Mouse (Mus musculus): ENCODE data around the gene Gm47841. TPM values are rescaled to one million over a fixed set of nuclear protein-coding genes. Genes with fewer than 3 reads are reported as not detected.
A peak's percentile ranks its signal among the peaks of the same experiment; 100 is the strongest.

Gm47841 gene
- total RNA-seq, 2 experiments from 2014 or later: not detected

DNA sequence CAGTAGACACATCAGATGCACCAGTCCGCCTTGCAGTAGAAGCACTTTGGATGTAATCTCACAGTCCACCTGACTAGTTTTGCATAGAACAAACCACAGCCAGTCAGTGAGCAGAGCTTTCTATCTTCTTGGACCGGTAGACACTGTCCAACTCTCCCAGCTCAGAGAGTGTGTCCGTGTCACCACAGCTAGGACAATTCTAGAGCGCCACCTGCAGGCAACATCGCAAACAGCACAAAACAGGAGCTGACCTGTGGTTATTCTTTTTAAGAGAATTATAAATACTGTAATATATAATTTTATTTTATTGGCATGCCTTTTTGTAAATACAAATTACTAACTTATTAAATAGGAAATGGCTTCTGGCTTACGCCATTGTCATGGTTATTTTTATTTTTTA is 4.6 kb downstream of the Gm47841 start:
- peak; percentile 61 for DNase-seq

GRCm38 (mm10) chr15:101041966-101042365 is 5.2 kb downstream of the Gm47841 start:
- DNase-seq: no peak

DNA sequence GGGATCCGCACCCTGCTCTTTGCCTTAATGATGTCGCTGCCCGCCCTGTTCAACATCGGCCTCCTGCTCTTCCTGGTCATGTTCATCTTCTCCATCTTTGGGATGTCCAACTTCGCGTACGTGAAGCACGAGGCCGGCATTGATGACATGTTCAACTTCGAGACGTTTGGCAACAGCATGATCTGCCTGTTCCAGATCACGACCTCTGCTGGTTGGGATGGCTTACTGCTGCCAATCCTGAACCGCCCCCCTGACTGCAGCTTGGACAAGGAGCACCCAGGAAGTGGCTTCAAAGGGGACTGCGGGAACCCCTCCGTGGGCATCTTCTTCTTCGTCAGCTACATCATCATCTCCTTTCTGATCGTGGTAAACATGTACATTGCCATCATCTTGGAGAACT is 7.5 kb downstream of the Gm47841 start:
- no peak for DNase-seq

DNA sequence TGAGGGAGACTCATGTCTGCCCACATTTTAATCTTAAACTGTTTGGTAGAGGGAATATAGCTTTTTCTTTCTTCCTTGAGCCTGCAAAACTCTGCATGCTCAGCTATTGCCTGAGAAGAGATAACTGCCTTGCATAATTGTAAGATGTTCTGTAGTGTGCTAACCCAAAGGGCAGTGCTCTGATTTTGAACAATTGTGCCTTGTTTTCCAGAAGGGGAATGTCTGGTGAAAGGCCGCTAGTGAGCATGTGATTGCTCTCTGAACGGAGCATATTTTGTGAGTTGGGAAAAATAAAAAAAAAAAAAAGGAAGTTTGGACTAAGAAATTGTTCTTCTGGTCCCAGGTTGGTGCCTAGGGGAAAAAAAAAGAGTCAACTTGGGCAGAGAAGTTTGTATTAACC is 18.2 kb downstream of the Gm47841 start:
- DNase-seq: no peak

DNA sequence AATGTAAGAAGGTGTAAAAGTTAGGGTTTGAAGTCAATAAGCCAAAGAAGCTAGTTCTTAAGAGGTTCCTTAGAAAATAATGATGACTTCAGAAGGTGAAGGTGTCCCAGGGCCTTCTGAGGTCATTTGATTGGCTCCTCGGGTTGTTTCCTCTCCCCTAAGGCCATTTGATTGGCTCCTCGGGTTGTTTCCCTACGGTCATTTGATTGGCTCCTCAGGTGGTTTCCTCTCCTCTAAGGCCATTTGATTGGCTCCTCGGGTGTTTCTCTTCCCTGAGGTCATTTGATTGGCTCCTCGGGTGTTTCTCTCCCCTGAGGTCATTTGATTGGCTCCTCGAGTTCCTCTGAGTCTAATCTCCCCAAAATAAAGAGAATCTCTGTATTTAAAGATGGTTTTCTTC is 35.8 kb downstream of the Gm47841 start:
- DNase-seq: no peak

- DNase-seq: no peak
These were observed 38.7 kb downstream of the Gm47841 start for GRCm38 (mm10) chr15:101008386-101009010.

DNA sequence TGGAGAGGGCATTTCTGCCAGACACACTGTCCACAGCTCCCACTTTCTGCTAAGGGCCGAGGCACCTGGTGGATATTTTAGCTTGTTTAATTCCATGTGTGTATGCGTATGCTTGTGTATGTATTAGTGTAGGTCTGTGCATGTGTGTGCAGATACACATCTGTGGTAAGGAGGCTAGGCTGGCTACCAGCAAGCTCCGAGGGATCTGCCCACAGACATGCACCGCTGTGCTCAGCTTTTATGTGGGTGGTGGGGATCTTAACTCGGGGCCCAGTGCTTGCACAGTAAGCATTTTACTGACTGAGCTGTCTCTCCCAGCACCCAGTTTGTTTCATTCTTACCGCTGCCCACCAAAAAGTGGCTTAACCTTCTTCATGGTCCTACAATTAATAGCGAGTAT is 40.0 kb downstream of the Gm47841 start:
- no peak for DNase-seq

GRCm38 (mm10) chr15:101006251-101007040 is 40.8 kb downstream of the Gm47841 start:
- DNase-seq: peak; percentile 19

DNA sequence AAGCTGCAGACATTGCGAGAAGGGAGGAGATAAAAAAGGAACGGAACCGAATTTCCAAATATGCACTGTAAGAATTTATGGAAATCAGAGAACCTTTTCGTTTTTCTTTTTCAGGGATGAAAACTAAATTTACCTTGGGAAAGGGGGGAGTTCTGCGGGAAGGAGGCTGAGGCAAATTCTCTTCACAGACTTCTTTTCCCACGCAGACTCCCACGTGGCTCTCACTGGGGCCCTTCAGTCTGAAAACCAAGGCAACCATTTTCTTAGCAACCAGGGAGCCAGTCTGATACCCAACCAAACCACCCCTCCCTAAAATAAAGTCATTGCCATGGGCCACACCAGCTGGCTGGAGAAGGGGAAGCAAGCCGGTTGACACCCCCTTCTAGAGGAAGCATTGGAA is 41.5 kb downstream of the Gm47841 start:
- no peak for DNase-seq

- DNase-seq: no peak
These were observed 42.7 kb downstream of the Gm47841 start for GRCm38 (mm10) chr15:101004538-101004937.

GRCm38 (mm10) chr15:101002466-101002865 is 44.7 kb downstream of the Gm47841 start:
- DNase-seq: no peak

DNA sequence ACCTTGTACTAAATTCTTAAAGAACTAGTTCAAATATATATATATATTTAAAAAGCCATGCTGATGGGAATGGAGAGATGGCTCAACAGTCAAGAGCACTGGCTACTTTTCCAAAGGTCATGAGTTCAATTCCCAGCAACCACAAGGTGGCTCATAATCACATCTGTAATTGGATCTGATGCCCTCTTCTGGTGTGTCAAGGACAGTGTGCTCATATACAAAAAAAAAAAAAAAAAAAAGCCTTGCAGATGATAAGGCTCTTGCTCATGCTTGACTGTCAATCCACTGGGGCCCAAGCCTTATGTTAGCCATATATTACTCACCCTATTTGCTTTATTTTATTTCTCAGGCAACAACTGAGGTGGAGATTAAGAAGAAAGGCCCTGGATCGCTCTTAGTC is 45.5 kb downstream of the Gm47841 start:
- DNase-seq: no peak

DNA sequence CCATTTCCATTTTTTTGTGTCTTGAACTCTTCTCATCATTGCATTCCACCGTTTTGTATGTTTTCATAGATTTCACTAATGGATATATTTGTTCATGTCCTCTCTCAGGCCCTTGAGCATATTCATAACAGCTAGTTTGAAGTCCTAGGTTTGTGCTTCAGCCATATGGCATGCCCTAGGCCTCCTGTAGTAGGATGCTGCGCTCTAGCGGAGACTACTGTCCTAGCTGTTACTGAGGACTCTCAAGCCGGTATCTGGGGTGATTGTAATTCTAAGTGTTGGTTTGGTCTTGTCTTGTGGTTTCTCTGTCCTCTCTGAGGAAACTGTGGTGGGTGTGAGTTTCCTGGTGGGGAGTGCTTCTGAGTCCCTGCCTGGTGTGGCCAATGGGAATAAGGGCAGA is 50.1 kb downstream of the Gm47841 start:
- peak; percentile 26 for DNase-seq

Other genes starting within 250 kb of the Gm47841 start
- gene Scn8a, start 177.5 kb downstream of the Gm47841 start, total RNA-seq (2021): under 1 TPM; 0.72 to 0.92 TPM
- 1 to 10 TPM; 1.9 to 3.4 TPM for gene Fignl2, start 31.2 kb upstream of the Gm47841 start, total RNA-seq (2021)
- not detected for gene Ankrd33, start 68.4 kb upstream of the Gm47841 start, total RNA-seq (2021)
- 10 to 100 TPM; 15.1 to 18.2 TPM for gene Acvrl1, start 81.1 kb upstream of the Gm47841 start, total RNA-seq (2021)
- 10 to 100 TPM; 21.7 to 22.4 TPM for gene Acvr1b, start 126.7 kb upstream of the Gm47841 start, total RNA-seq (2021)
- 10 to 100 TPM in 1 of 2 experiments, 1 to 10 TPM in 1; 9.0 to 11.5 TPM for gene Grasp, start 176.8 kb upstream of the Gm47841 start, total RNA-seq (2021)
- gene Nr4a1, start 206.9 kb upstream of the Gm47841 start, total RNA-seq (2021): 10 to 100 TPM; 22.5 to 23.1 TPM
- 10 to 100 TPM; 24.4 to 27.2 TPM for gene Atg101, start 236.9 kb upstream of the Gm47841 start, total RNA-seq (2021)
- gene 6030408B16Rik, start 245.8 kb upstream of the Gm47841 start, total RNA-seq (2021): under 1 TPM; 0.54 to 0.77 TPM